Mouse (Mus musculus): Measurements from ENCODE around the gene 4933400A11Rik. TPM values are rescaled to one million over a fixed set of nuclear protein-coding genes. Genes with fewer than 3 reads are reported as not detected.

Gene 4933400A11Rik
- 1.0 TPM for polyA plus RNA-seq (2014; fragmentation: Illumina TruSeq; extraction: RNeasy Lipid Tissue Mini Kit (QIAGEN cat#74804); ENCODE audit: low read depth, low replicate concordance)

GRCm38 (mm10) chrX:169779535-169779934, at the start of gene 4933400A11Rik:
Gene 4933400A11Rik, minus strand, starts transcription at chrX:169779635.

Other genes with a start within 250 kb of the 4933400A11Rik start
- gene Mid1, start 94.4 kb downstream of the 4933400A11Rik start, polyA plus RNA-seq (2014; fragmentation: Illumina TruSeq; extraction: RNeasy Lipid Tissue Mini Kit (QIAGEN cat#74804); ENCODE audit: low read depth, low replicate concordance): 5.7 TPM
- gene Gm21887, start 230.0 kb upstream of the 4933400A11Rik start, polyA plus RNA-seq (2014; fragmentation: Illumina TruSeq; extraction: RNeasy Lipid Tissue Mini Kit (QIAGEN cat#74804); ENCODE audit: low read depth, low replicate concordance): 109 TPM

Measured in adipose tissue, adult 10 weeks (tissue).